Mouse (Mus musculus) thymus, adult 2 months (tissue): ENCODE data around the gene Otud3. TPM values are rescaled to one million over a fixed set of nuclear protein-coding genes. Genes with fewer than 3 reads are reported as not detected.

Experiments used
- DNase-seq: peaks from one replicate; pipeline ENCODE4 v3.0.0; 2021
- H3K27ac ChIP-seq: fragments of 200-500 bp; 2 replicates; pipeline ENCODE4 v1.5.1; 2012; ENCODE audit warnings: low read length, control low read depth; ENCODE audit not compliant: control insufficient read depth, insufficient read depth
- H3K27me3 ChIP-seq: fragments of 200-500 bp; 2 replicates; pipeline ENCODE4 v1.6.1; 2012; ENCODE audit warnings: mild to moderate bottlenecking, low read length, moderate library complexity, mixed read lengths; ENCODE audit not compliant: control insufficient read depth, insufficient read depth
- H3K36me3 ChIP-seq: fragments of 200-500 bp; 2 replicates; pipeline ENCODE4 v1.6.1; 2012; ENCODE audit warnings: mild to moderate bottlenecking, low read length, moderate library complexity; ENCODE audit not compliant: control insufficient read depth, insufficient read depth
- H3K4me1 ChIP-seq: fragments of 200-500 bp; replicated peaks from 2 replicates; pipeline ENCODE4 v1.6.1; 2012; ENCODE audit warnings: low read length; ENCODE audit not compliant: control insufficient read depth, insufficient read depth
- H3K4me3 ChIP-seq: fragments of 200-500 bp; 2 replicates; pipeline ENCODE4 v1.5.1; 2012; ENCODE audit warnings: mild to moderate bottlenecking, low read length, control low read depth, moderate library complexity; ENCODE audit not compliant: control insufficient read depth, insufficient read depth
- CTCF ChIP-seq: fragments of 200-500 bp; IDR thresholded peaks from 2 replicates; pipeline ENCODE4 v1.5.1; 2012; ENCODE audit warnings: mild to moderate bottlenecking, control low read depth, low read length, moderate library complexity, borderline replicate concordance; ENCODE audit not compliant: control insufficient read depth, poor library complexity, insufficient read depth; ENCODE audit errors: extremely low read depth
- POLR2A ChIP-seq: fragments of 200-500 bp; IDR thresholded peaks from 2 replicates; pipeline ENCODE4 v1.6.1; 2012; ENCODE audit warnings: mild to moderate bottlenecking, low read length, control low read depth, moderate library complexity; ENCODE audit not compliant: control insufficient read depth, poor library complexity, insufficient read depth; ENCODE audit errors: extremely low read depth
- WGBS: fragments of 180-500 bp; shearing (Covaris S2); methylation state at CpG from one replicate; pipeline ENCODE4 v1.1.7; 2018; 5-methylcytosine and 5-hydroxymethylcytosine counted together
- polyA plus RNA-seq: library from polyadenylated mRNA; depleted of rRNA; stranded (reverse); fragments of >200 nt; gene quantifications from 2 replicates; pipeline ENCODE4 v1.2.3, GENCODE M21; 2012; rRNA removed

Otud3 gene
- 8.9 and 9.5 TPM in 2 replicates for polyA plus RNA-seq

DNA sequence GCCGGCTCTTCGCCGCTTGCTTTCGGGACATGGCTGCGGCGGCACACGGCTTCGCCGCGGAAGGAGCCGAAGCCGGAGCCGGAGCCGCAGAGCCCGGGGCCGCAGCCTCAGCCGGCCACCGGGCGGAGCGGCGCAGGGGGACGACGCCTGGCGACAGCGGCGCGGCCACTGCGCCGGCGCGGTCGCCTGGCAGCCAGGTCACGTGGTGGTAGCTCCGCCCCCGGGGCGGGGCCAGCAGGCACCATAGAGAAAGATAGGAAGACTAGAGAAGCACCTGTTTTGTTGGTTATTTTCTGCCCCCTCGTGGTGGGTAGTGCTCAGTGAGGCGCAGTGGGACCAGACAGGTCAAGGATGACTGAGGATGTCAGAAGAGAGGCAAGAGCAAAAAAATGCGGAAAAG, at the start of gene Otud3:
Gene Otud3 (minus strand): TSS at position 149 of the 400 bp plus-strand sequence.
- 2% methylated on average over 39 of the region's 39 CpGs for WGBS
- Histone ChIP-seq H3K4me1 (peaks cover 7% of the 10 kb centered on the region), H3K4me3 (peak within 1 kb of the TSS; percentile 72), H3K36me3 (no peaks in the 10 kb centered on the region), H3K27me3 (no peaks in the 10 kb centered on the region), H3K27ac (no peak within 1 kb of the TSS)
- TF ChIP-seq POLR2A, result peak; percentile 89
- peak; percentile 68 for TF ChIP-seq CTCF
- peak; percentile 96 for DNase-seq

DNA sequence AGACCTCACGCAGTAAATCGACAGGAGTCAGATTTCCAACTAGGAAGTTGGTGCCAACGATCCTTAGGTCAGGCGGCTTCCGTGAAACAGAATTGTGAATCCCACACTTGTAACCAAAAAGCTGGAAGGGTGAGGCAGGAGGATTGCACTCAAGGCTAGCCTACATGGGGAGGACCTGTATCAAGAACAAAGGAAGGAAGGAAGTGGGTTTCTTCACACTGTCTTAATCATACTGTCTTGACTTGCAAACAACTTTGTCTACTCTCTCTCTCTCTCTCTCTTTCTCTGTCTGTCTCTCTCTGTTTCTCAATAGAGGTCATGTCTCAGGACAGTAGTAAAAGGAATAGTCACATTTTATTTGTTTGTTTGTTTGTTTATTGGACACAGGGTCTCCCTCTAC, 49.0 kb upstream of the Otud3 start:
- TF ChIP-seq POLR2A, result no peak
- no peak for TF ChIP-seq CTCF
- peaks cover 13% of the 10 kb centered on the region for H3K4me1 ChIP-seq
- 66% methylated on average over 5 of the region's 5 CpGs for WGBS
- no peaks in the 10 kb centered on the region for H3K36me3 ChIP-seq
- H3K27ac ChIP-seq, result no peak overlapping the region
- DNase-seq, result no peak
- H3K4me3 ChIP-seq, result no peak overlapping the region
- no peaks in the 10 kb centered on the region for H3K27me3 ChIP-seq

DNA sequence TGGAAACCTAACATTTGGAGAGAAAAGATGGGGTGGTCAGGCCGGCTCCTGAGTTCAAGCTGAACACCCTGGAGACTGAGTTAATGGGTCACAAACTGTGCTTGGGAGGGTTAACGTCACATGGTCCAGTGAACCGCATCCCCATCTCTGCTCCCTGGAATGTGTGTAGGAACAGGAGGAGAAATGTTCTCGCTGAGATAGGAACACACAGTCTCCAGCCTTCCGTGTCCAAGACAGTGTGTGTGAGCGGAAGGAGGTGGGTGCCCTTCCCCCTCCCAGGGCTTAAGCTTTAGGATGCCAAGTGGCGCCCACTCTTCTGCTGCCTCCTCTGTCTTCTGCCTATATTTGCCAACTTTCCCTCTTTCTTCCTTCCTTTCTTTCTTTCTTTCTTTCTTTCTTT, 46.2 kb upstream of the Otud3 start:
- Histone ChIP-seq H3K27ac (no peak overlapping the region), H3K27me3 (no peaks in the 10 kb centered on the region), H3K4me1 (peaks cover 10% of the 10 kb centered on the region), H3K4me3 (no peak overlapping the region), H3K36me3 (no peaks in the 10 kb centered on the region)
- WGBS, result 87% methylated on average over 7 of the region's 7 CpGs
- TF ChIP-seq CTCF (no peak), POLR2A (no peak)
- DNase-seq, result no peak

DNA sequence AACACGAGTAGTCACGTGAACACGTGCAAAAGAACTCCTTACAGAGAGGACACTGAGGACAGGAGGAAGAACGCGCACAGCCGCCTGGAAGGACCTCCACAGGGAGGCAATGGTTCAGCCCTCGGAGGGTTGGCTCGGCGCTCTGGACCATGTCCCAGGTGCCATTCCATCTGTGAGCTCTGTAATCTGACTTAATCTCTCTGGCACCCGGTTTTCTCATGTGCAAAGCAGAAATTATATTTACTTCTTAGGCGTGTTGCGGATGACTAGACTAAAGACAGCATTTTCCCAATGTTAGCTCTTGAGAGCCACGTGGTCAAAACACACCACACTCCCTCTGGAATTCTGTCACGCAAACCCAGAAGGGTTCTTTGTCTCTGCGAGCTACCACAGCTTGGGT, 45.4 kb upstream of the Otud3 start:
- no peak for DNase-seq
- H3K36me3 ChIP-seq, result no peaks in the 10 kb centered on the region
- TF ChIP-seq POLR2A (no peak), CTCF (no peak)
- H3K27ac ChIP-seq, result no peak overlapping the region
- no peaks in the 10 kb centered on the region for H3K27me3 ChIP-seq
- H3K4me3 ChIP-seq, result no peak overlapping the region
- 86% methylated on average over 15 of the region's 15 CpGs for WGBS
- H3K4me1 ChIP-seq, result peaks cover 10% of the 10 kb centered on the region

GRCm38 (mm10) chr4:138958612-138959011, 44.9 kb upstream of the Otud3 start:
- Histone ChIP-seq H3K36me3 (no peaks in the 10 kb centered on the region), H3K4me3 (no peak overlapping the region), H3K4me1 (peaks cover 10% of the 10 kb centered on the region), H3K27me3 (no peaks in the 10 kb centered on the region), H3K27ac (no peak overlapping the region)
- no peak for DNase-seq
- TF ChIP-seq POLR2A (no peak), CTCF (no peak)
- WGBS, result 91% methylated on average over 9 of the region's 9 CpGs

- DNase-seq, result no peak
- no peak overlapping the region for H3K27ac ChIP-seq
- 86% methylated on average over 2 of the region's 2 CpGs for WGBS
- no peaks in the 10 kb centered on the region for H3K36me3 ChIP-seq
- H3K27me3 ChIP-seq, result no peaks in the 10 kb centered on the region
- peaks cover 8% of the 10 kb centered on the region for H3K4me1 ChIP-seq
- TF ChIP-seq CTCF (no peak), POLR2A (no peak)
- H3K4me3 ChIP-seq, result no peak overlapping the region
Observed at GRCm38 (mm10) chr4:138948257-138948656, 34.5 kb upstream of the Otud3 start.

DNA sequence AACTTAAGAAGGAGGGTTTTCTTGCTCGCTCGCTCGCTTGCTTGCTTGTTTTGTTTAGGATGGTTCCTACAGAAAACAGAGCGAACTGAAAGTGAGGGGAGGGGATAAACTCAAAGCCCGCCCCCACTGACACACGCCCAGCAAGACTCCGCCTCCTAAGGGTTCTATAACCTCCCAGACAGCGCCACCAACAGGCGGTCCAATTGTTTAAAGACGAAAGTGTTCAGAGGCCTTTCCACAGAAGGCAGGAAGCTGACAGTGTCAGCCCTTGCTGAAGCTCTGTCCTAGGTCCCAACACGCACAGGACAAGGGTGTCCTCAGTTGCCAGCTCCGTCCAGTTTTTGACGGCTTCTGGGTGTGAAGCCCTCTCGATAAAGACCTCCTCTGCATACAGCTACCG, 30.0 kb upstream of the Otud3 start:
- Histone ChIP-seq H3K27me3 (no peaks in the 10 kb centered on the region), H3K27ac (peak overlapping the region; percentile 5; the same call in 1 of the 2 replicates), H3K4me1 (peaks cover 18% of the 10 kb centered on the region), H3K4me3 (peak overlapping the region; percentile 25; the same call in 1 of the 2 replicates), H3K36me3 (no peaks in the 10 kb centered on the region)
- 9% methylated on average over 15 of the region's 15 CpGs for WGBS
- TF ChIP-seq CTCF, result peak; percentile 84; the same call in 1 of the 2 replicates
- no peak for TF ChIP-seq POLR2A
- peak; percentile 91 for DNase-seq
